Mouse (Mus musculus) limb, embryonic 14.5 days (tissue): ENCODE measurements around the gene Ppp2ca. TPM values are rescaled to one million over a fixed set of nuclear protein-coding genes. Genes with fewer than 3 reads are reported as not detected.

Experiments used
- ATAC-seq: fragments of 200-750 bp; cut with Nextera tagmentation; 2 replicates; pipeline ENCODE4 v1.8.0; 2017; ENCODE audit warnings: low read depth, moderate number of reproducible peaks, moderate TSS enrichment; ENCODE audit not compliant: low FRiP score
- DNase-seq: peaks from one replicate; pipeline ENCODE4 v3.0.0-alpha.2; 2015; ENCODE audit warnings: low spot score
- H3K27ac ChIP-seq: fragments of 300-500 bp; sonication (generic); replicated peaks from 2 replicates; pipeline ENCODE4 v1.5.1; 2014; ENCODE audit warnings: low read depth, mild to moderate bottlenecking, low read length, moderate library complexity, mixed read lengths
- H3K27me3 ChIP-seq: fragments of 300-500 bp; sonication (generic); 2 replicates; pipeline ENCODE4 v1.6.1; 2014; ENCODE audit warnings: low read length, mixed read lengths; ENCODE audit not compliant: control insufficient read depth, insufficient read depth
- H3K36me3 ChIP-seq: fragments of 300-500 bp; sonication (generic); 2 replicates; pipeline ENCODE4 v1.6.1; 2014; ENCODE audit warnings: mild to moderate bottlenecking, low read length, moderate library complexity, mixed read lengths; ENCODE audit not compliant: control insufficient read depth, insufficient read depth
- H3K4me1 ChIP-seq: fragments of 300-500 bp; sonication (generic); 2 replicates; pipeline ENCODE4 v1.6.1; 2014; ENCODE audit warnings: antibody characterized with exemption, low read length, mixed read lengths; ENCODE audit not compliant: control insufficient read depth, insufficient read depth
- H3K4me2 ChIP-seq: fragments of 300-500 bp; sonication (generic); replicated peaks from 2 replicates; pipeline ENCODE4 v1.6.1; 2014; ENCODE audit warnings: low read depth, mild to moderate bottlenecking, low read length, moderate library complexity; ENCODE audit not compliant: severe bottlenecking
- H3K4me3 ChIP-seq: fragments of 300-500 bp; sonication (generic); replicated peaks from 2 replicates; pipeline ENCODE4 v1.5.1; 2014; ENCODE audit warnings: low read length
- H3K9ac ChIP-seq: fragments of 300-500 bp; sonication (generic); 2 replicates; pipeline ENCODE4 v1.6.1; 2014; ENCODE audit warnings: mild to moderate bottlenecking, low read depth, low read length, moderate library complexity; ENCODE audit not compliant: severe bottlenecking
- H3K9me3 ChIP-seq: fragments of 300-500 bp; sonication (generic); 2 replicates; pipeline ENCODE4 v1.6.1; 2016; ENCODE audit warnings: low read length; ENCODE audit not compliant: control insufficient read depth
- POLR2A ChIP-seq: fragments of 200-500 bp; IDR thresholded peaks from 2 replicates; pipeline ENCODE4 v1.8.0; 2012; ENCODE audit warnings: inconsistent platforms, mild to moderate bottlenecking, moderate library complexity, borderline replicate concordance; ENCODE audit not compliant: insufficient read depth, insufficient read length; ENCODE audit errors: extremely low read depth
- WGBS: fragments of 180-500 bp; shearing (Covaris S2); extraction: QIAGEN DNeasy Blood & Tissue Kit; methylation state at CpG from one replicate; pipeline ENCODE4 v1.1.7; 2014; 5-methylcytosine and 5-hydroxymethylcytosine counted together
- polyA plus RNA-seq, 2 experiments: library from polyadenylated mRNA; depleted of rRNA in 1 of 2; stranded (reverse) in 1 of 2; unstranded in 1 of 2; fragments of >200 nt; fragmentation: Nextera tagmentation in 1 of 2; extraction: Ambion mirVana in 1 of 2; gene quantifications; 2 replicates each; pipeline versions ENCODE4 v1.2.1 to v1.2.3; 2012 to 2014

The Ppp2ca gene
- polyA plus RNA-seq, 2 experiments: 65.6 to 88.4 TPM

DNA sequence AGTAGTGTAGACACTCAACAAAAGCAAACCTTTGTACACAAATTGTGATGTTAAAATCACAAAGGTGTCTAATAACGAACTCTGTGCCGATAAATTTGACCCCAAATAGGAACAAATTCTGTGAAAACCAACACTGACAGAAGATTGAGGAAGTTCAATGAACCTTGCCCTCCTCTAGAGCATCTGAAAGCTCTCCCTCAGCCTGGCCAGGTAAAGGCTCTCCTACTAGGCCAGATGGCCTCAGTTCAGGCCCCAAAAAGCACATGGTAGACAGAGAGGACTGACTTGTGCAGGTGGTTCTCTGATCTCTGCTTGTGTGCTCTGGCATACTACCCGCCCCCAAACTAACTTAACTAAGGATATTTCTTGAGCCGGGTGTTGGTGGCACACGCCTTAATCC is 36.1 kb upstream of the Ppp2ca start:
- Histone ChIP-seq H3K9me3 (no peaks in the 10 kb centered on the region), H3K4me2 (no peak overlapping the region), H3K9ac (no peak overlapping the region), H3K36me3 (no peaks in the 10 kb centered on the region), H3K27me3 (no peaks in the 10 kb centered on the region), H3K4me1 (no peaks in the 10 kb centered on the region), H3K27ac (no peak overlapping the region), H3K4me3 (no peak overlapping the region)
- DNase-seq (no peak), ATAC-seq (no peak)
- TF ChIP-seq POLR2A: no peak
- WGBS: 91% methylated on average over 5 of the region's 5 CpGs

DNA sequence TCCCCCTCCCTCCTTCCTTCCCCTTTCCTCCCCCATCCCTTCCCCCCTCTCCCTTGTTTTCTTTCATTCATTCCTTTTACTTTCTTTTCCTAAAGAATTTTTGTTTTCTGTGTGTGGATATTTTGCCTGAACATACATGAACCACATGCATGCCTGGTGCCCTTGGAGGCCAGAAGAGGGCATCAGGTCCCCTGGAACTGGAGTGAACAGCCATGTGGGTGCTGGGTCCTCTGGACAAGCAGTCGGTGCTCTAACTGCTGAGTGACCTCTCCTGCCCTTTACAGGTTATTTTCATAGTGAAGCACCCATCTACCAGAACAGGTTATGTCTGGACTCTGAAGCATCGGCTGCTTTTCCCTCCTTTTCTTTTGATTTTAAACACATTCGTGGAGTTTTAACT is 34.1 kb upstream of the Ppp2ca start:
- 43% methylated on average over 3 of the region's 3 CpGs for WGBS
- Histone ChIP-seq H3K36me3 (no peaks in the 10 kb centered on the region), H3K27ac (no peak overlapping the region), H3K4me3 (no peak overlapping the region), H3K4me2 (no peak overlapping the region), H3K9me3 (no peaks in the 10 kb centered on the region), H3K9ac (no peak overlapping the region), H3K4me1 (no peaks in the 10 kb centered on the region), H3K27me3 (no peaks in the 10 kb centered on the region)
- no peak for TF ChIP-seq POLR2A
- DNase-seq: no peak
- no peak for ATAC-seq

DNA sequence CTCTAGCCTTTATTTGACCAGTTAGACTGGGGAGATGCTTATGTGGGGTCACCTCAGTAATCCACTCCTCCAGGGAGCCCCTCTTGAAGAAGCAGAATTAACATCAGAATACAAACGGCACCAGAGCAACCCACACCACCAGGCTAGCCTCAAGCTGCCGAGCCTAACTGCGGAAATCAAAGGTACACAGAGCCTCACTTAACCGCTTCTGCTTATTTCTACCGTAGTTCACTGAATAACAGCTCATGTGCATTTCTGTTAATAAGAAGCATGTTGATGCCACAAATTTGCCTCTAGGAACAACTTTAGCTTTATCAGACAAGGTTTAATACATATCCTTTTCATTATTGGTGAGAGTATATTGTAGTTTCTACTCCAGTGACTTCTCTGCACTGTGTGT is 32.6 kb upstream of the Ppp2ca start:
- Histone ChIP-seq H3K36me3 (no peaks in the 10 kb centered on the region), H3K4me1 (no peaks in the 10 kb centered on the region), H3K27me3 (no peaks in the 10 kb centered on the region), H3K4me2 (no peak overlapping the region), H3K4me3 (no peak overlapping the region), H3K27ac (no peak overlapping the region), H3K9me3 (no peaks in the 10 kb centered on the region), H3K9ac (no peak overlapping the region)
- WGBS: 10% methylated on average over 5 of the region's 5 CpGs
- TF ChIP-seq POLR2A: no peak
- DNase-seq: no peak
- ATAC-seq: no peak

DNA sequence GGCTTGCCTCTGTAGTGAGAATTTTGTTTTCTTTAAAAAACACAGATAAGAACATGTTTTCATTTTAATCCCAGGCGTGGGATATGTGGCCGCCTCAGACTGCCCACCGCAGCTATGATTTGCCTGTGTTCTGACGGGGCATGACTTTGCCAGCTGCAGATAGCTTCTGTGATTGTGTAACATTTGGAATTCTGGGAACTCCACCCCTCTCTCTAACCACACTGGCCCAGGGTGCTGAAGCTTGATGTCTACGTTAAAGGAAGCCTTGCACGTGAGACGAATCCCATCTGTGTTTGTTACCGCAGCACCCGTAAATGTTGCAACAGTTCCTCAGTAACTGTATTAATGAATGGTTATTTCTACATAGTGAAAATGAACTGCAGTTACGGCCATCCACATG is 26.7 kb upstream of the Ppp2ca start:
- H3K27ac ChIP-seq: no peak overlapping the region
- WGBS: 58% methylated on average over 10 of the region's 10 CpGs
- no peaks in the 10 kb centered on the region for H3K9me3 ChIP-seq
- no peaks in the 10 kb centered on the region for H3K36me3 ChIP-seq
- H3K27me3 ChIP-seq: no peaks in the 10 kb centered on the region
- ATAC-seq (no peak), DNase-seq (no peak)
- H3K4me1 ChIP-seq: peaks cover 7% of the 10 kb centered on the region
- no peak overlapping the region for H3K4me2 ChIP-seq
- no peak overlapping the region for H3K9ac ChIP-seq
- no peak overlapping the region for H3K4me3 ChIP-seq
- TF ChIP-seq POLR2A: no peak

DNA sequence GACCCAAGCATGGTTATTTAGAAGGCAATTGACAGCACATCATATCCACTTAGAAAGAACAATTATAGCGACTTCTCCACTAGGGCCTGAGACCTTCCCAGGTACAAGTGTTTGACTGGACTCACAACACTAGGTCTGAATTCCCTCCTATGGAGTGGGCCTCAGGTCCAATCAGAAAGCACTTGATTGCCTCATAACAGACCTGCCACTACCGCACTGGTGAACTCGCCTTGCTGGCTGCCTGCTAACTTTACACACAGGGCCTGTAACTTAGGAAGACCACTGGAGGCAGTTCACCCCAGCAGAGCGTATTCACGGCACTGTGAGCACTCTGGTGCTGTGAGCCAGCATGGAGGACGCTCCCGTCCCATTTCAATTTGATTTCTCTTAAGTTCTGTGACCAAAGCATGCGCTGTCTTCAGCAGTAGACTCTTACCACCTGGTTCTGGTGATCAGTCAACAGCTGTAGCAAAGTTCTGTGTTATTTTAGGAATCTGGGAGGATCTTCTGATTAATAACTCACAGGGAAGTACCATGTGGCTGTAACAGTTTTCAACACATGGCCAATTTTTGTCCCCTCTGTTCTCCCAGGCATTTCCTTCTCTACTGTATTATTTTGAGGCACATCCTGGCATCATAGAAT is 24.8 kb upstream of the Ppp2ca start:
- no peaks in the 10 kb centered on the region for H3K36me3 ChIP-seq
- ATAC-seq (no peak), DNase-seq (no peak)
- no peak overlapping the region for H3K9ac ChIP-seq
- peaks cover 7% of the 10 kb centered on the region for H3K4me1 ChIP-seq
- no peak overlapping the region for H3K4me2 ChIP-seq
- H3K27ac ChIP-seq: no peak overlapping the region
- no peaks in the 10 kb centered on the region for H3K9me3 ChIP-seq
- TF ChIP-seq POLR2A: no peak
- 64% methylated on average over 8 of the region's 8 CpGs for WGBS
- H3K4me3 ChIP-seq: no peak overlapping the region
- H3K27me3 ChIP-seq: no peaks in the 10 kb centered on the region
